Mouse (Mus musculus) erythroblast, embryonic 14.5 days (primary cell): ENCODE results near the gene Clk1.

Source experiments
- GATA1 ChIP-seq: IDR thresholded peaks from 2 replicates; pipeline ENCODE4 v1.6.1; 2012; ENCODE audit warnings: low read length, inconsistent platforms, mixed read lengths
- TAL1 ChIP-seq: IDR thresholded peaks from 3 replicates; pipeline ENCODE4 v1.6.1; 2012; ENCODE audit warnings: low read length, inconsistent platforms, mixed read lengths

DNA sequence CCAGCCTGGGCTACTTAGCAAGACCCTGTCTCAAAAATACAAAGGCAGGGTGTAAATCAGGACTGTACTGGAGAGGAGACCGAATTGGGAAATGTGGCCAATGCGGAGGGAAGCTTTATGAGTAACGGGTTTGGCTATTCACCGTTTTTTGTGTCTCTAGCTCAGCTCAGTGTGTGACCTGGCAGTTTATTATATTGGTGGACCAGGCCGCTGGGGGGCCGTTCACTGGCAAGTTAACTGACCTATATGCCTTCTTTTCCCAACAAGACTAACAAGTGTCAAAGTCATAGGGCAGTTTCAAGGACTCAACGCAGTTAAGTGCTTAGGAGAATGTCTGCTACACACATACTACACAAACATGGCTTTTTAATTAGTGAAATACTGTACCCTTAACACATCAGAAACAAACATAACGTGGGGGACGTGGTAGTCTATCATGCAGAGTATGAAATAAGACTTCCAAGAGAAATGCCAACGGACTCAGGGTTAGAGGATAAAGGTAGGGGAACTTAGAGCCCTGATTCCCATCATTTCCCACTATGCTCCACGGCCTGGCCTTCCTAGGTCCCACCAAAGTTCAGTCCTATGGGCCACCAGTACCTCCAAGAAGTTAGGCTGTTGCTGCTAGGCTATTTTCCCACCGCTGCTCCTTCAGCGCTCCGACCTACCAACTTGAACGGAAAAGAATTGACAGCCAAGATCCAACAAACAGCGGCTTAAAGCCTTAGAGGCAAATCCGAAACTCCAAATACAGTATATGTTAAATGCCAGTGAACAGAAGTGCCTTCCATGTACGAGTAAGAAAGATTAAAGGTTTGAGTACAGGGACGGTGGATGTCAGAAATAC lies 32.2 kb downstream of the Clk1 start:
- TF ChIP-seq TAL1 (no peak), GATA1 (no peak)
